Mouse (Mus musculus) E14TG2a.4 (cell line): ENCODE data around the gene Als2.

ENCODE experiments used
- CTCF ChIP-seq: conservative IDR thresholded peaks from 2 replicates; pipeline ENCODE4 v1.5.1; 2014; ENCODE audit warnings: low read length
- POU5F1 ChIP-seq: IDR thresholded peaks from 2 replicates; pipeline ENCODE4 v1.6.1; 2014; ENCODE audit warnings: low read length, borderline replicate concordance

- no peak for TF ChIP-seq POU5F1
- TF ChIP-seq CTCF, result no peak
These were observed 21.6 kb downstream of the Als2 start for GRCm38 (mm10) chr1:59215446-59215845.
